Mouse (Mus musculus) forebrain, postnatal 0 days (tissue): ENCODE results near the gene Cbx4. TPM values are rescaled to one million over a fixed set of nuclear protein-coding genes. Genes with fewer than 3 reads are reported as not detected.

Experiments
- ATAC-seq: fragments of 200-750 bp; cut with Nextera tagmentation; 2 replicates; pipeline ENCODE4 v1.8.0; 2017; ENCODE audit warnings: mild to moderate bottlenecking, moderate library complexity
- DNase-seq: peaks from one replicate; pipeline ENCODE4 v3.0.0-alpha.2; 2015
- H3K27ac ChIP-seq: fragments of 300-500 bp; sonication (generic); 2 replicates; pipeline ENCODE4 v1.5.1; 2014; ENCODE audit warnings: low read depth, mild to moderate bottlenecking, antibody characterized with exemption, low read length, moderate library complexity, mixed read lengths
- H3K27me3 ChIP-seq: fragments of 300-500 bp; sonication (generic); 2 replicates; pipeline ENCODE4 v1.6.1; 2014; ENCODE audit warnings: mild to moderate bottlenecking, low read length, mixed read lengths; ENCODE audit not compliant: insufficient read depth
- H3K36me3 ChIP-seq: fragments of 300-500 bp; sonication (generic); 2 replicates; pipeline ENCODE4 v1.6.1; 2014; ENCODE audit warnings: mild to moderate bottlenecking, moderate library complexity; ENCODE audit not compliant: insufficient read depth
- H3K4me1 ChIP-seq: fragments of 300-500 bp; sonication (generic); 2 replicates; pipeline ENCODE4 v1.6.1; 2014; ENCODE audit warnings: antibody characterized with exemption; ENCODE audit not compliant: insufficient read depth
- H3K4me2 ChIP-seq: fragments of 300-500 bp; sonication (generic); 2 replicates; pipeline ENCODE4 v1.6.1; 2014; ENCODE audit warnings: low read depth, mild to moderate bottlenecking, moderate library complexity
- H3K4me3 ChIP-seq: fragments of 300-500 bp; sonication (generic); 2 replicates; pipeline ENCODE4 v1.5.1; 2014; ENCODE audit warnings: low read depth, low read length, mixed read lengths
- H3K9ac ChIP-seq: fragments of 300-500 bp; sonication (generic); 2 replicates; pipeline ENCODE4 v1.6.1; 2014; ENCODE audit warnings: mild to moderate bottlenecking
- H3K9me3 ChIP-seq: fragments of 300-500 bp; sonication (generic); 2 replicates; pipeline ENCODE4 v1.6.1; 2016; ENCODE audit warnings: low read length
- CTCF ChIP-seq: sonication (generic); IDR thresholded peaks from 2 replicates; pipeline ENCODE4 v1.5.1; 2016; ENCODE audit warnings: antibody characterized with exemption, control low read depth, low read depth
- WGBS: fragments of 180-500 bp; shearing (Covaris S2); extraction: QIAGEN DNeasy Blood & Tissue Kit; methylation state at CpG from one replicate; pipeline ENCODE4 v1.1.7; 2014; 5-methylcytosine and 5-hydroxymethylcytosine counted together
- polyA plus RNA-seq: library from polyadenylated mRNA; unstranded; fragments of >200 nt; fragmentation: Nextera tagmentation; extraction: Ambion mirVana; gene quantifications from 2 replicates; pipeline ENCODE4 v1.2.1, GENCODE M21; 2015
- total RNA-seq: library from RNA; depleted of rRNA; stranded (reverse); fragments of >200 nt; gene quantifications from 2 replicates; pipeline ENCODE4 v1.2.3, GENCODE M21; 2014

Cbx4 gene
- total and polyA plus RNA-seq, 2 experiments from 2014 or later, result 26.1 to 38.6 TPM

GRCm38 (mm10) chr11:119066841-119067240 is 19.2 kb downstream of the Cbx4 start:
- Histone ChIP-seq H3K4me2 (no peak overlapping the region), H3K4me3 (no peak overlapping the region), H3K27ac (no peak overlapping the region), H3K9me3 (no peaks in the 10 kb centered on the region), H3K9ac (no peak overlapping the region), H3K4me1 (no peaks in the 10 kb centered on the region), H3K36me3 (no peaks in the 10 kb centered on the region), H3K27me3 (no peaks in the 10 kb centered on the region)
- TF ChIP-seq CTCF, result no peak
- DNase-seq (no peak), ATAC-seq (no peak)
- 73% methylated on average over 8 of the region's 8 CpGs for WGBS

- no peak overlapping the region for H3K4me3 ChIP-seq
- DNase-seq, result no peak
- peaks cover 12% of the 10 kb centered on the region for H3K27me3 ChIP-seq
- H3K9me3 ChIP-seq, result no peaks in the 10 kb centered on the region
- 19% methylated on average over 3 of the region's 3 CpGs for WGBS
- no peak for ATAC-seq
- no peak overlapping the region for H3K4me2 ChIP-seq
- no peak overlapping the region for H3K27ac ChIP-seq
- no peak for TF ChIP-seq CTCF
- H3K4me1 ChIP-seq, result peaks cover 28% of the 10 kb centered on the region
- no peaks in the 10 kb centered on the region for H3K36me3 ChIP-seq
- no peak overlapping the region for H3K9ac ChIP-seq
These were observed 26.8 kb downstream of the Cbx4 start for GRCm38 (mm10) chr11:119059256-119059655.

- H3K9ac ChIP-seq, result peak overlapping the region; percentile 37
- peaks cover 29% of the 10 kb centered on the region for H3K4me1 ChIP-seq
- peak overlapping the region; percentile 17 for H3K4me3 ChIP-seq
- WGBS, result 4% methylated on average over 58 of the region's 58 CpGs
- ATAC-seq (no peak), DNase-seq (no peak)
- no peak overlapping the region; the same call in 1 of the 2 replicates for H3K27ac ChIP-seq
- peaks cover 12% of the 10 kb centered on the region for H3K27me3 ChIP-seq
- no peaks in the 10 kb centered on the region for H3K9me3 ChIP-seq
- H3K4me2 ChIP-seq, result peak overlapping the region; percentile 92
- no peaks in the 10 kb centered on the region for H3K36me3 ChIP-seq
- TF ChIP-seq CTCF, result peak; percentile 54
These were observed 27.7 kb downstream of the Cbx4 start for GRCm38 (mm10) chr11:119058041-119058995.

GRCm38 (mm10) chr11:119057291-119057690 is 28.7 kb downstream of the Cbx4 start:
- H3K4me3 ChIP-seq, result peak overlapping the region; percentile 57
- peak overlapping the region; percentile 91 for H3K27ac ChIP-seq
- peaks cover 17% of the 10 kb centered on the region for H3K27me3 ChIP-seq
- H3K4me1 ChIP-seq, result peaks cover 35% of the 10 kb centered on the region
- peak overlapping the region; percentile 93 for H3K9ac ChIP-seq
- peak overlapping the region; percentile 92 for H3K4me2 ChIP-seq
- no peak for ATAC-seq
- no peaks in the 10 kb centered on the region for H3K9me3 ChIP-seq
- no peak for DNase-seq
- no peaks in the 10 kb centered on the region for H3K36me3 ChIP-seq
- TF ChIP-seq CTCF, result no peak
- 10% methylated on average over 9 of the region's 9 CpGs for WGBS

- Histone ChIP-seq H3K36me3 (no peaks in the 10 kb centered on the region), H3K9ac (peak overlapping the region; percentile 93), H3K4me1 (peaks cover 38% of the 10 kb centered on the region), H3K9me3 (no peaks in the 10 kb centered on the region), H3K27ac (peak overlapping the region; percentile 91), H3K4me3 (peak overlapping the region; percentile 57), H3K27me3 (peaks cover 24% of the 10 kb centered on the region), H3K4me2 (peak overlapping the region; percentile 92)
- no peak for TF ChIP-seq CTCF
- peak; percentile 12 for ATAC-seq
- DNase-seq, result peak; percentile 87
- WGBS, result 3% methylated on average over 62 of the region's 65 CpGs
These were observed 29.5 kb downstream of the Cbx4 start for GRCm38 (mm10) chr11:119056301-119057211.

GRCm38 (mm10) chr11:119055571-119056131 is 30.4 kb downstream of the Cbx4 start:
- H3K9me3 ChIP-seq, result no peaks in the 10 kb centered on the region
- no peak for TF ChIP-seq CTCF
- 2% methylated on average over 32 of the region's 32 CpGs for WGBS
- ATAC-seq (no peak), DNase-seq (peak; percentile 51)
- peaks cover 33% of the 10 kb centered on the region for H3K27me3 ChIP-seq
- peak overlapping the region; percentile 57 for H3K4me3 ChIP-seq
- H3K4me1 ChIP-seq, result peaks cover 38% of the 10 kb centered on the region
- H3K36me3 ChIP-seq, result no peaks in the 10 kb centered on the region
- H3K4me2 ChIP-seq, result peak overlapping the region; percentile 92
- peak overlapping the region; percentile 94 for H3K27ac ChIP-seq
- peak overlapping the region; percentile 93 for H3K9ac ChIP-seq
